Mouse (Mus musculus) layer of hippocampus, postnatal 14 days (tissue): ENCODE data around the gene Epgn. TPM values are rescaled to one million over a fixed set of nuclear protein-coding genes. Genes with fewer than 3 reads are reported as not detected.

Source experiments
- total RNA-seq, 2 experiments: library from RNA; stranded (reverse); gene quantifications; 2 replicates each; pipeline ENCODE4 v1.2.3; 2021

Epgn gene
- total RNA-seq, 2 experiments from 2014 or later, result 0.60 TPM; not detected in 1

Other genes starting within 250 kb of the Epgn start
- not detected for gene Cxcl3, start 241.4 kb upstream of the Epgn start, total RNA-seq
- gene Cxcl15, start 232.9 kb upstream of the Epgn start, total RNA-seq, result not detected
- under 1 TPM; 0.46 to 0.83 TPM for gene Cxcl1, start 136.2 kb upstream of the Epgn start, total RNA-seq
- not detected for gene Cxcl2, start 123.6 kb upstream of the Epgn start, total RNA-seq
- 10 to 100 TPM; 16.8 to 18.0 TPM for gene Mthfd2l, start 96.3 kb upstream of the Epgn start, total RNA-seq
- gene Ereg, start 47.2 kb downstream of the Epgn start, total RNA-seq, result not detected
- under 1 TPM in 1 of 2 experiments, not detected in 1; 0.37 TPM for gene Areg, start 112.1 kb downstream of the Epgn start, total RNA-seq